Mouse (Mus musculus) T-helper 1 cell (primary cell): ENCODE data around the gene Slc6a9.

ENCODE experiments used
- in situ Hi-C: fragments of 300-600 bp; cut with MboI, MseI; formaldehyde crosslinking; loops from one replicate; pipeline ENCODE4 v1.15.1; 2025; ENCODE audit warnings: high pct_unique_total_duplicates

Slc6a9 gene

GRCm38 (mm10) chr4:117908834-117909453, 74.6 kb downstream of the Slc6a9 start:
- in situ Hi-C loops = no loop called here

GRCm38 (mm10) chr4:117912131-117912561, 77.8 kb downstream of the Slc6a9 start:
- in situ Hi-C loops = loop anchor here (10.0 kb wide), 1 partner anchor 1407 kb away; the partner anchor contains the start of gene Ipp

GRCm38 (mm10) chr4:117912685-117913273, 78.5 kb downstream of the Slc6a9 start:
- in situ Hi-C loops = loop anchor here (10.0 kb wide), 1 partner anchor 1408 kb away; the partner anchor contains the start of gene Ipp

GRCm38 (mm10) chr4:117913421-117913820, 79.1 kb downstream of the Slc6a9 start:
- in situ Hi-C loops = loop anchor here (10.0 kb wide), 1 partner anchor 1409 kb away; the partner anchor contains the start of gene Ipp

GRCm38 (mm10) chr4:117914031-117914430, 79.7 kb downstream of the Slc6a9 start:
- in situ Hi-C loops = loop anchor here (10.0 kb wide), 1 partner anchor 1409 kb away; the partner anchor contains the start of gene Ipp

GRCm38 (mm10) chr4:117914591-117915442, 80.5 kb downstream of the Slc6a9 start, which contains the start of gene Ipo13:
Gene Ipo13 (minus strand): TSS chr4:117914999.
- in situ Hi-C loops = loop anchor here (10.0 kb wide), 1 partner anchor 1410 kb away; the partner anchor contains the start of gene Ipp

GRCm38 (mm10) chr4:117915489-117916105, 81.3 kb downstream of the Slc6a9 start:
- in situ Hi-C loops = loop anchor here (10.0 kb wide), 1 partner anchor 1411 kb away; the partner anchor contains the start of gene Ipp

GRCm38 (mm10) chr4:117916386-117916785, 82.1 kb downstream of the Slc6a9 start:
- in situ Hi-C loops = loop anchor here (10.0 kb wide), 1 partner anchor 1412 kb away; the partner anchor contains the start of gene Ipp

GRCm38 (mm10) chr4:117917402-117917801, 83.1 kb downstream of the Slc6a9 start:
- in situ Hi-C loops = loop anchor here (10.0 kb wide), 1 partner anchor 1413 kb away; the partner anchor contains the start of gene Ipp

GRCm38 (mm10) chr4:117917847-117918246, 83.5 kb downstream of the Slc6a9 start:
- in situ Hi-C loops = loop anchor here (10.0 kb wide), 1 partner anchor 1413 kb away; the partner anchor contains the start of gene Ipp

GRCm38 (mm10) chr4:117918261-117918660, 84.0 kb downstream of the Slc6a9 start:
- in situ Hi-C loops = loop anchor here (10.0 kb wide), 1 partner anchor 1413 kb away; the partner anchor contains the start of gene Ipp

GRCm38 (mm10) chr4:117918762-117919161, 84.5 kb downstream of the Slc6a9 start:
- in situ Hi-C loops = loop anchor here (10.0 kb wide), 1 partner anchor 1414 kb away; the partner anchor contains the start of gene Ipp

- in situ Hi-C loops = loop anchor here (10.0 kb wide), 1 partner anchor 163 kb away; no protein-coding TSS in a partner anchor
These were observed 87.1 kb downstream of the Slc6a9 start for GRCm38 (mm10) chr4:117921358-117921757.

GRCm38 (mm10) chr4:117923450-117923849, 89.1 kb downstream of the Slc6a9 start:
- in situ Hi-C loops = loop anchor here (10.0 kb wide), 1 partner anchor 161 kb away; no protein-coding TSS in a partner anchor
